Mouse (Mus musculus): ENCODE measurements at regions not wholly inside any gene's neighbourhood (a gene's known extent, or its start where the extent isn't known, plus 50 kb on each side); places are given as distances from the start of the nearest gene placed in this dataset.

GRCm38 (mm10) chr9:40617676-40618062 lies 52.7 kb upstream of the Gm21915 start:
- no peak for DNase-seq

- DNase-seq, result no peak
Measured at GRCm38 (mm10) chr9:40617036-40617675, 53.3 kb upstream of the Gm21915 start.

GRCm38 (mm10) chr9:40616426-40617035 lies 53.9 kb upstream of the Gm21915 start:
- DNase-seq, result peak; percentile 61

GRCm38 (mm10) chr9:40615891-40616290 lies 54.5 kb upstream of the Gm21915 start:
- DNase-seq, result no peak

- no peak for DNase-seq
Measured at GRCm38 (mm10) chr9:40614071-40614470, 56.3 kb upstream of the Gm21915 start.

GRCm38 (mm10) chr9:40613182-40613581 lies 57.2 kb upstream of the Gm21915 start:
- DNase-seq, result no peak

- DNase-seq, result no peak
Measured at GRCm38 (mm10) chr9:40612755-40613154, 57.7 kb upstream of the Gm21915 start.

GRCm38 (mm10) chr9:40612312-40612711 lies 58.1 kb upstream of the Gm21915 start:
- DNase-seq, result no peak

GRCm38 (mm10) chr9:40611626-40612025 lies 58.8 kb upstream of the Gm21915 start:
- DNase-seq, result no peak

- no peak for DNase-seq
Measured at GRCm38 (mm10) chr9:40608596-40608995, 61.8 kb upstream of the Gm21915 start.

GRCm38 (mm10) chr9:40607941-40608340 lies 62.5 kb upstream of the Gm21915 start:
- DNase-seq, result no peak

- no peak for DNase-seq
Measured at GRCm38 (mm10) chr9:40603521-40603920, 66.9 kb upstream of the Gm21915 start.

- no peak for DNase-seq
Measured at GRCm38 (mm10) chr9:40598431-40598831, 67.2 kb upstream of the Gramd1b start.

- DNase-seq, result no peak
Measured at GRCm38 (mm10) chr9:40587421-40587820, 56.2 kb upstream of the Gramd1b start.

GRCm38 (mm10) chr9:40586581-40586980 lies 55.4 kb upstream of the Gramd1b start:
- no peak for DNase-seq

GRCm38 (mm10) chr9:40583554-40583953 lies 52.4 kb upstream of the Gramd1b start:
- peak; percentile 76 for DNase-seq

- peak; percentile 22 for DNase-seq
Measured at GRCm38 (mm10) chr9:40581854-40582253, 50.7 kb upstream of the Gramd1b start.
